Mouse (Mus musculus): ENCODE measurements at regions not wholly inside any gene's neighbourhood (a gene's known extent, or its start where the extent isn't known, plus 50 kb on each side); places are given as distances from the start of the nearest gene placed in this dataset.

- DNase-seq (ENCODE audit: low spot score in 2 of 2), result no peak
Measured at GRCm38 (mm10) chr10:46826012-46826411, 1248.4 kb downstream of the Hace1 start.

DNA sequence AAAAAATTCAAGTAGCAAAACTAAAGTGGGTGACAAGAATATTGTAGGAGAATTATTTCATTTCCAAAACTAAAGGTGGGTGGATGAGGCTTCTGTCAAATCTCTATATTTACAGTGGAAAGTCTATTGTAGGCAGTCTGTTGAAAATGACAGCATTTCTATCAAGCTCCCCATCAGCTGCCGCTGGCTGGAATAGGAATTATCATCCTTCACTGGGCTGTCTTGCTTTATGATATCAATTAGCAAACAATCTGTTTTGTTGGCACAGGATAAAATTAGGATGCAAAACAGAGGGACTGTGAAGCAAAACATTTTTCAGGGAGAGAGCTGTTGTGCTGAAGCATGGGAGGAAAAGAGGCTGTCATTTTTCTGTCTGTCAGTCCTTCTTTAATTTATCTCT is 1249.0 kb downstream of the Hace1 start:
- DNase-seq (ENCODE audit: low spot score in 2 of 2), result peak in 1 of 2 experiments; percentile 11

DNA sequence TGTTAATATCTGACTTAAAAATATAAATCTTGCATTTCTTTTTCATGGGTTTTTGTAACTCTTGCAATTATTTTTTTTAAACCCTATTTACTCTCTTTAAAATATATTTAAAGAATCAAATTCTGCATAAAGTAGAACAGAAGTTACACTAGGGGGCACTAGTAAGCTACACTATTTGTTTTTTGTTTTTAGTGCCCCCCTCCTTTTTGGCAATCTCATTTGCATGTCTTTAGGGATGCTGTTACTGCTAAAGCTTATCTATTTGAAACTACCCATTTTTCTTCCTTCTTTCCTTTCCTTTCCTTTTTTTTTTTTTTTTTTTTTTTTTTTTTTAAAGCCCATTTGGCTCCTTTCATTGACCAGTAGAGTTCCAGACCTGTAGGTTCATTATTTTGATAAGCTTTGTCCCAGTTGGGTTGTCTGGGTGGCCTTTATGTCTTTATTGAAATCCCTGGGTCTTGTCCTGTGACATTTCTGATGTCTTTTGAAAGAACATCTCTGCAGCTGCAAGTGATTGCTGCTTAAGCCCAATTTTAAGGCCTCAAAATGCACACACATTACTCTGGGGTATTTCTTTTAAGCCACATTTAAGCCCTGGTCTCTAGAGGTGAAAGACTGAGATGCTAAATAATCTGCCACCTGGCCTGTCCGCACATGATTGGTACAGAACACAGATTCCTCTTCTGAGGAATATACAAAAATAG is 1249.6 kb downstream of the Hace1 start:
- peak in 1 of 2 experiments; percentile 4 for DNase-seq (ENCODE audit: low spot score in 2 of 2)

GRCm38 (mm10) chr10:46828164-46828563 is 1250.5 kb downstream of the Hace1 start:
- DNase-seq (ENCODE audit: low spot score in 2 of 2), result no peak

DNA sequence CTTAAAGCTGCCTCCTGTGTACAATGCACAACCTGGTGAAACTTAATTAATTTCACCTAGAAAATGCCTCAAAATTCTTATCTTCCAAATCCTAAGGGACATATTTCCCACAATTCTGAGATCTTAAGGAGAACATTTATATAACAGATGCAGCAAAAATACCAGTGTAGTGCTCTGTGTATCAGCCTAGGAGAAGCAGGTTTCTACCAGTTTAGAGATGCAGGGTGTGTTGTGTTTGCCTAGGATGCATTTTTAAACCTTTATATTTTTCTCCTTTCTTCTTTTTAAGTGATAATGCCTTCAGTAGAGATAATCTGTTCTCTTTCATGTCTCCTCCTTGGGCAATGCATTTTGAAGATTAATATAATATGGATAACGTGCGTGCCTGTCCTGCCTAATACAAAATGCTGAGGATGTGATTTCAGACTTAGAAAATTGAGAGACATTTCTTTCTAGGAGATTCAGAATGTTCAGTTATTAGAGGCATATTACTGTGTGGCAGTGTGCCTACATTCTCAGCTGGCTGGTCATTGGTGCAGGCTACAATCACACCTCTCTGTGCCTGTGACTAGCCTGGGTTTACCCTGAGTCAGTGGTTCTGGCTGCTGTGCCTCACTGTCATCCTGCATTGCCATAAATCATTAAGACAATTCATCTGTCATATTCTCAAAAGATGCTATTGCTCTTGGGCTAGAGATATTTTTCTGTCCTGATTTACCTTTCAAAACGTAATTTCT is 1268.1 kb downstream of the Hace1 start:
- DNase-seq (ENCODE audit: low spot score in 2 of 2), result no peak
